Mouse (Mus musculus): Measurements from ENCODE around the gene Lamc2. TPM values are rescaled to one million over a fixed set of nuclear protein-coding genes. Genes with fewer than 3 reads are reported as not detected.

Lamc2 gene
- total and polyA plus RNA-seq, 2 experiments from 2014 or later: 6.0 to 10.2 TPM

DNA sequence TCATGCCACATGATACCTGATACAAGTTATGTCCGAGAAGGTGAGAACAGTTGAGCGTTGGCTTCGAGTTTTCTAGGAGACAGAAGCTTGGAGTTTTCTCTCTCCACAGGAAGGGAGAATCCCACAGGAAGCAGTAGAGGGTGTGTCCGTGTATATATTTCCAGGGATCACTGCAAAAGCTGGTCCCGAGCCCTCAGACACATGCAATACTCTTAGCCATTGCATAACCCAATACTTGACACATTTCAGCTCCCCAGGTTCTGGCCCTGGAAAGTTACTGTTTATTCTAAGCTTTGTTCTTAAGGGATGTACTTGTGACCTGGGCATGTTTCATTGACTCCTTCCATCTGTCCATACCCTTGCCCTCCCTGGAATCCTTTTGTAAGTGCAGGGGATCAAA lies 40.5 kb downstream of the Lamc2 start:
- no peak overlapping the region for H3K4me2 ChIP-seq (ENCODE audit: low read depth, low read length)
- no peak for TF ChIP-seq CTCF (IDR thresholded peaks at IDR 0.05; ENCODE audit: low read depth)
- no peak for TF ChIP-seq EP300 (IDR thresholded peaks at IDR 0.05; ENCODE audit: low read depth)
- ATAC-seq (ENCODE audit: insufficient read depth, low read depth) (no peak), DNase-seq (ENCODE audit: low spot score) (no peak)
- H3K4me3 ChIP-seq (ENCODE audit: low read depth, low read length): no peak overlapping the region
- 64% methylated on average over 5 of the region's 5 CpGs for WGBS
- H3K27me3 ChIP-seq (ENCODE audit: control insufficient read depth, insufficient read depth, low read length): no peaks in the 10 kb centered on the region
- H3K4me1 ChIP-seq (ENCODE audit: control insufficient read depth, insufficient read depth): no peaks in the 10 kb centered on the region
- no peak overlapping the region for H3K9ac ChIP-seq (replicated peaks; ENCODE audit: low read depth, low read length)
- no peaks in the 10 kb centered on the region for H3K9me3 ChIP-seq (replicated peaks; ENCODE audit: control insufficient read depth, low read length)
- no peaks in the 10 kb centered on the region for H3K36me3 ChIP-seq (replicated peaks; ENCODE audit: control insufficient read depth, insufficient read depth, low read length)
- H3K27ac ChIP-seq (ENCODE audit: low read depth): no peak overlapping the region

DNA sequence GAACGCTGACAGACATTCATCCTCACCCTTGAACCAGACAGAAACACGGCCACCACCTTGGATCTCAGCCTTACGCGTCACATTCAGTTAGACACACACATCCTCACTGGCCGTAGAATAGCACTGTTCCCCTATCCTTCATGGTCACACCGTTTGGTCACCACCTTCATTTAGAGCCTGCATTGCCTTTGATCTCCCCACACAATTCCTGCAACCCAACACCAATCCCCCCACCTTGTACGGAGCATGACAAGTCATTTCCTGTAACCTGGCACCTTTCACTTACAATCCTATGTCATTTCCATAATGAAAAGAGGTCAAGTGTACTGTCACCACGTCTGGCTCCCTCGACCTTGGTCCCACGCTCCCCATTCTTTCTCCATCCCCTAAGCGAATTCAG lies 42.2 kb downstream of the Lamc2 start:
- Histone ChIP-seq H3K4me3 (ENCODE audit: low read depth, low read length) (no peak overlapping the region), H3K9ac (replicated peaks; ENCODE audit: low read depth, low read length) (no peak overlapping the region), H3K4me2 (ENCODE audit: low read depth, low read length) (no peak overlapping the region), H3K27me3 (ENCODE audit: control insufficient read depth, insufficient read depth, low read length) (no peaks in the 10 kb centered on the region), H3K9me3 (replicated peaks; ENCODE audit: control insufficient read depth, low read length) (no peaks in the 10 kb centered on the region), H3K36me3 (replicated peaks; ENCODE audit: control insufficient read depth, insufficient read depth, low read length) (no peaks in the 10 kb centered on the region), H3K27ac (ENCODE audit: low read depth) (no peak overlapping the region), H3K4me1 (ENCODE audit: control insufficient read depth, insufficient read depth) (peaks cover 10% of the 10 kb centered on the region)
- TF ChIP-seq EP300 (IDR thresholded peaks at IDR 0.05; ENCODE audit: low read depth) (no peak), CTCF (IDR thresholded peaks at IDR 0.05; ENCODE audit: low read depth) (no peak)
- 70% methylated on average over 11 of the region's 11 CpGs for WGBS
- ATAC-seq (ENCODE audit: insufficient read depth, low read depth): no peak
- DNase-seq (ENCODE audit: low spot score): no peak

DNA sequence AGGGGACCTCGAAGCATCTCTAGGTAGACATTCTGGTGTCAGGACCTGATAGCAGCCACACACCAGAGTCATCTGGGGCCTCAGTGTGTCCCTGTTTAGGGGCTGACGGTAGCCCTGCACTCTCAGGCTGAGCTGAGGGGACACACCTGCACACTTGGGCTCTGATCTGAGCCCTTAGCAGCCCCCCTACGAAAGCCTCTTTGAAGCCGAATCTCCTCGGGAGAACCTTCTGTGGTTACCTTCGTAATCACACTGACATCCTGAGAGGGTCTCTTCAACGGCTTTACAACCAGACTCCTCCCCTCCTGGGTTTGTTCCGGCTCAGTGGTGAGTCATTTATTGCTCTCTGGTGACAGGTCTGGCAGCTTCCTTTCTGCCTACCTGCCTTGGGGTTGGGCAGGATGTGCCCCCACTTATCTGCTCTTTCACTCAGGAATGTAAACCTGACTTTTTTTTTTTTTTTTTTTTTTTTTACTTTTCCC lies 45.5 kb downstream of the Lamc2 start:
- Histone ChIP-seq H3K4me1 (ENCODE audit: control insufficient read depth, insufficient read depth) (peaks cover 21% of the 10 kb centered on the region), H3K27ac (ENCODE audit: low read depth) (no peak overlapping the region), H3K36me3 (replicated peaks; ENCODE audit: control insufficient read depth, insufficient read depth, low read length) (no peaks in the 10 kb centered on the region), H3K4me3 (ENCODE audit: low read depth, low read length) (no peak overlapping the region), H3K27me3 (ENCODE audit: control insufficient read depth, insufficient read depth, low read length) (no peaks in the 10 kb centered on the region), H3K9me3 (replicated peaks; ENCODE audit: control insufficient read depth, low read length) (no peaks in the 10 kb centered on the region), H3K9ac (replicated peaks; ENCODE audit: low read depth, low read length) (no peak overlapping the region), H3K4me2 (ENCODE audit: low read depth, low read length) (no peak overlapping the region)
- DNase-seq (ENCODE audit: low spot score): no peak
- WGBS: 33% methylated on average over 8 of the region's 8 CpGs
- no peak for ATAC-seq (ENCODE audit: insufficient read depth, low read depth)
- TF ChIP-seq CTCF (IDR thresholded peaks at IDR 0.05; ENCODE audit: low read depth) (no peak), EP300 (IDR thresholded peaks at IDR 0.05; ENCODE audit: low read depth) (no peak)

DNA sequence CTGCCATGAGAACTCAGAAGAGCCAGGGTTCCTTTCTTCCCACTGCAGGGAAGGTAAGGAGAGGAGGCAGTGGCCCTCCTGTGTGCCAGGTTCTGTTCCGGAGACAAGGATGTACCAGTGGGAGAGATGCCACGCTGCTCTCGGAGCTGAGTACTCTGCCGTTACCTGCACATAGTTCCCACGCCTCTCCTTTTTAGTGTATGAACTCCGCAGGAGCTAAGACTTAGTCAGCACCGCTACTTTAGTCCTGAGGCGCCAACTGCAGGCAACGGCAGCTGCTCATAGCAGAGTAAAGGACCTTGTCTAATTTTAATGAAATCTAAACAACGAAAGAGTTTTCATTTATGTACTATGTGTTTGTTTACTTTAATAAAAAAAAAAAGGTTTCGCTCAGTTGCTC lies 46.0 kb downstream of the Lamc2 start:
- Histone ChIP-seq H3K9me3 (replicated peaks; ENCODE audit: control insufficient read depth, low read length) (no peaks in the 10 kb centered on the region), H3K4me2 (ENCODE audit: low read depth, low read length) (no peak overlapping the region), H3K4me1 (ENCODE audit: control insufficient read depth, insufficient read depth) (peaks cover 21% of the 10 kb centered on the region), H3K4me3 (ENCODE audit: low read depth, low read length) (no peak overlapping the region), H3K27me3 (ENCODE audit: control insufficient read depth, insufficient read depth, low read length) (no peaks in the 10 kb centered on the region), H3K36me3 (replicated peaks; ENCODE audit: control insufficient read depth, insufficient read depth, low read length) (no peaks in the 10 kb centered on the region), H3K27ac (ENCODE audit: low read depth) (peak overlapping the region; percentile 21; the same call in 1 of the 2 replicates), H3K9ac (replicated peaks; ENCODE audit: low read depth, low read length) (no peak overlapping the region)
- DNase-seq (ENCODE audit: low spot score) (no peak), ATAC-seq (ENCODE audit: insufficient read depth, low read depth) (no peak)
- 80% methylated on average over 11 of the region's 11 CpGs for WGBS
- TF ChIP-seq CTCF (IDR thresholded peaks at IDR 0.05; ENCODE audit: low read depth) (no peak), EP300 (IDR thresholded peaks at IDR 0.05; ENCODE audit: low read depth) (no peak)

DNA sequence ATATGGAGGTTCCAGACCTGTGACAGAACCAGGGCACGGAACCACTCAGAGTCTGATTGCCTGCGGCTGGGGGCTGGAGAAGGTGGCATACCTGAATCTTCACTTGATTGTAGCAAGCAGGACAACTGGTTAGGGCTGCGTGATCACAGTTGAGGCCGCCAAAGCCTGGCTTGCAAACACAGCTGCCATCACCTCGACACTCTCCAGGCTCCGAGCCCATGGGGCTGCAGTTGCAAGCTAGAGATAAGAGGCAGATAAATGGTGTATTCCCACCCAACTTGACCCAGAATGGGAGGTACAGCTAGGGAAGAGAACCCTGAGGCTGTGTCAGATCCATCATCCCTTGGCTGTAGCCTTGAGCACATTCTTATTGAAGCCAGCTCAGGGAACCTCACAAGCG lies 46.6 kb downstream of the Lamc2 start:
- TF ChIP-seq EP300 (IDR thresholded peaks at IDR 0.05; ENCODE audit: low read depth) (no peak), CTCF (IDR thresholded peaks at IDR 0.05; ENCODE audit: low read depth) (no peak)
- Histone ChIP-seq H3K9ac (replicated peaks; ENCODE audit: low read depth, low read length) (no peak overlapping the region), H3K36me3 (replicated peaks; ENCODE audit: control insufficient read depth, insufficient read depth, low read length) (no peaks in the 10 kb centered on the region), H3K9me3 (replicated peaks; ENCODE audit: control insufficient read depth, low read length) (no peaks in the 10 kb centered on the region), H3K27ac (ENCODE audit: low read depth) (peak overlapping the region; percentile 21; the same call in 1 of the 2 replicates), H3K4me1 (ENCODE audit: control insufficient read depth, insufficient read depth) (peaks cover 24% of the 10 kb centered on the region), H3K4me2 (ENCODE audit: low read depth, low read length) (no peak overlapping the region), H3K27me3 (ENCODE audit: control insufficient read depth, insufficient read depth, low read length) (no peaks in the 10 kb centered on the region), H3K4me3 (ENCODE audit: low read depth, low read length) (no peak overlapping the region)
- WGBS: 32% methylated on average over 7 of the region's 7 CpGs
- no peak for ATAC-seq (ENCODE audit: insufficient read depth, low read depth)
- DNase-seq (ENCODE audit: low spot score): no peak

DNA sequence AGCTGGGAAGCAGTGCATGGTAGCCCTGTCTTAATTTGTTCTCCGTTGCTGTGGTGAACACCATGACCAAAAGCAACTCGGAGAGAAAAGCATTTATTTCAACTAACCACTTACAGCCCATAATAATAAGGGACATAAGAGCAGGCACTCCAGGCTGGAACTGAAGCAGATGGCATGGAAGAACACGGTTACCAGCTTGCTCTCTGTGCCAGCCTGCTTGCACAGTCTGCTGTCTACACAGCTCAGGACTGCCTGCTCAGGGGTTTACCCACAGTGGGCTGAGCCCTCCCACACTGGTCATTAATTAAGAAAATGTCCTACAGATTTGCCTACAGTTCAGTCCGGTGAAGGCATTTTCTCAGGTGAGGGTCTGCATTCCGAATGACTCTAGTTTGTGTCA lies 47.8 kb downstream of the Lamc2 start:
- no peak overlapping the region for H3K27ac ChIP-seq (ENCODE audit: low read depth)
- peaks cover 24% of the 10 kb centered on the region for H3K4me1 ChIP-seq (ENCODE audit: control insufficient read depth, insufficient read depth)
- H3K4me3 ChIP-seq (ENCODE audit: low read depth, low read length): no peak overlapping the region
- DNase-seq (ENCODE audit: low spot score): no peak
- no peak for ATAC-seq (ENCODE audit: insufficient read depth, low read depth)
- H3K9me3 ChIP-seq (replicated peaks; ENCODE audit: control insufficient read depth, low read length): no peaks in the 10 kb centered on the region
- H3K4me2 ChIP-seq (ENCODE audit: low read depth, low read length): no peak overlapping the region
- no peak overlapping the region for H3K9ac ChIP-seq (replicated peaks; ENCODE audit: low read depth, low read length)
- H3K27me3 ChIP-seq (ENCODE audit: control insufficient read depth, insufficient read depth, low read length): no peaks in the 10 kb centered on the region
- TF ChIP-seq EP300 (IDR thresholded peaks at IDR 0.05; ENCODE audit: low read depth): no peak
- no peak for TF ChIP-seq CTCF (IDR thresholded peaks at IDR 0.05; ENCODE audit: low read depth)
- 81% methylated on average over 5 of the region's 5 CpGs for WGBS
- H3K36me3 ChIP-seq (replicated peaks; ENCODE audit: control insufficient read depth, insufficient read depth, low read length): no peaks in the 10 kb centered on the region
